Mouse (Mus musculus) neural tube, embryonic 12.5 days (tissue): ENCODE measurements around the gene Col23a1. TPM values are rescaled to one million over a fixed set of nuclear protein-coding genes. Genes with fewer than 3 reads are reported as not detected.

Source experiments
- ATAC-seq: fragments of 200-750 bp; cut with Nextera tagmentation; 2 replicates; pipeline ENCODE4 v1.8.0; 2017; ENCODE audit warnings: low read depth, mild to moderate bottlenecking, moderate TSS enrichment, moderate library complexity; ENCODE audit not compliant: low FRiP score
- H3K27ac ChIP-seq: fragments of 300-500 bp; sonication (generic); 2 replicates; pipeline ENCODE4 v1.5.1; 2016
- H3K27me3 ChIP-seq: fragments of 300-500 bp; sonication (generic); replicated peaks from 2 replicates; pipeline ENCODE4 v1.6.1; 2016; ENCODE audit warnings: mild to moderate bottlenecking
- H3K36me3 ChIP-seq: fragments of 300-500 bp; sonication (generic); 2 replicates; pipeline ENCODE4 v1.6.1; 2016; ENCODE audit warnings: mild to moderate bottlenecking
- H3K4me1 ChIP-seq: fragments of 300-500 bp; sonication (generic); 2 replicates; pipeline ENCODE4 v1.6.1; 2016
- H3K4me2 ChIP-seq: fragments of 300-500 bp; sonication (generic); replicated peaks from 2 replicates; pipeline ENCODE4 v1.6.1; 2016; ENCODE audit warnings: mild to moderate bottlenecking
- H3K4me3 ChIP-seq: fragments of 300-500 bp; sonication (generic); 2 replicates; pipeline ENCODE4 v1.5.1; 2016
- H3K9ac ChIP-seq: fragments of 300-500 bp; sonication (generic); 2 replicates; pipeline ENCODE4 v1.6.1; 2016; ENCODE audit warnings: mild to moderate bottlenecking
- H3K9me3 ChIP-seq: fragments of 300-500 bp; sonication (generic); 2 replicates; pipeline ENCODE4 v1.6.1; 2016; ENCODE audit warnings: mild to moderate bottlenecking
- WGBS: fragments of 180-500 bp; shearing (Covaris S2); methylation state at CpG from one replicate; pipeline ENCODE4 v1.1.7; 2016; 5-methylcytosine and 5-hydroxymethylcytosine counted together
- polyA plus RNA-seq: library from polyadenylated mRNA; unstranded; fragments of >200 nt; fragmentation: Nextera tagmentation; extraction: Ambion mirVana; gene quantifications from 2 replicates; pipeline ENCODE4 v1.2.1, GENCODE M21; 2016

Col23a1 gene
- polyA plus RNA-seq, 1 experiment from 2014 or later, result 11.8 TPM

DNA sequence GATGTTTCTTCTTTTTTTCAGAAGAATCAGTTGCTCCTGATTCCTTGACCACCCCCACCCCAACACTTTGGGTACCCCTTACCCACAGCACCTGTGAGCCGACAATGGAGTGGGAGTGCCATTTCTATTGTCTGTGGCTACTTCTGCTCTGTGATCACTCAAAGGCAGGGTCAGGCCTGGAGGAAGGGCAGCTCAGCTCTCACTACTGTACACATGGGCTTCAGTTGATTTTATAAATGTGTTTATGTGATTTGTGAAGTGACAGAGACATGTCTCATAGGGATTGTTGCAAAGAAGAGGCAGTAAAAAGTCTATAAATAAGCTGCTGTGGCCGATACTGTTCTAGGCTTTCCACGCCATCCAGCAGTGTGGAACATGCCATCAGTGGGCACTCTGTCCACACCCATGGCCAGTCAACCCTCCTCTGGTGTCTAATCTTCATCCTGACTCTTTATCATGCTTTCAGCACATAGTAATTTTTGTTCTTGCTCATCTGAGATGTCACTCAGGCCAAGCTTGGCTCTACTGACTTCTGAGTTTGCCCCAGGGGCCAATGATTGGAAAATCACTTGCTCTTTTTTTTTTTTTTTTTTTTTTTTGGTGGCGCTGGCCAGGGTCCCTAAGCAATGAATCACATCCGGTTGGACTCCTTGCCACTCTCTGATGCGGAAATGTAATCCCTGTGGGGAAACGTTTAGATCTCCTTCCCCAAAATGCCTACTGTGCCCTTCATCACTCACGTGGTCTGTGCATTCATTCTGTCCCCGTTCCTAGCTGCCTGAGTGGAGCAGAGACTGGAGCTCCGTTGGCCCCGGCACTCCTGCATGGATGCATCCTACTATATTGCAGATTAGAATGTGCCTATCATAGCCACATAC is 40.4 kb downstream of the Col23a1 start:
- H3K27me3 ChIP-seq, result no peaks in the 10 kb centered on the region
- H3K9ac ChIP-seq, result no peak overlapping the region
- H3K4me3 ChIP-seq, result no peak overlapping the region
- H3K36me3 ChIP-seq, result no peaks in the 10 kb centered on the region
- H3K9me3 ChIP-seq, result no peaks in the 10 kb centered on the region
- no peaks in the 10 kb centered on the region for H3K4me1 ChIP-seq
- no peak overlapping the region for H3K27ac ChIP-seq
- no peak overlapping the region for H3K4me2 ChIP-seq
- 70% methylated on average over 11 of the region's 11 CpGs for WGBS
- no peak for ATAC-seq

DNA sequence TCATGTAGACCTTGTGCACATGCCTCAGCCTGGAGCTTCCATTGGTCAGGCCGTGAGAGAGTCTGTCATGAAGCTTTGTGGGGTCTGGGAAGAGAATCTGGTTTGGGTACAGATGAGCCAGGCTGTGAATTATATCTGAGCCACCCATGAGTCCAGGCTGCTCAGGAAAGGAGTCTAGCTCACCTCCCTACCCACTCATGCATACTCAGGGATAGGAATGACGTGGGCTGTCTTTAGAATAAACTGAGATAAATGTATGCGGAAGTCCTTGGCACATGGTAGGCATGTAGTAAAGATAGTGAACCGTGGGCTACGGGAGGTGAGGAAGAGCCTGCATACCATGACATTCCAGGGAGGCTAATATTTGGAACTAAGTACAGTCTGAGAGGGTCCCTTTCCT is 44.3 kb downstream of the Col23a1 start:
- H3K9ac ChIP-seq, result no peak overlapping the region
- H3K4me2 ChIP-seq, result no peak overlapping the region
- H3K36me3 ChIP-seq, result no peaks in the 10 kb centered on the region
- H3K27ac ChIP-seq, result no peak overlapping the region
- H3K4me1 ChIP-seq, result no peaks in the 10 kb centered on the region
- WGBS, result 82% methylated on average over 5 of the region's 5 CpGs
- ATAC-seq, result no peak
- no peaks in the 10 kb centered on the region for H3K27me3 ChIP-seq
- H3K9me3 ChIP-seq, result no peaks in the 10 kb centered on the region
- H3K4me3 ChIP-seq, result no peak overlapping the region

DNA sequence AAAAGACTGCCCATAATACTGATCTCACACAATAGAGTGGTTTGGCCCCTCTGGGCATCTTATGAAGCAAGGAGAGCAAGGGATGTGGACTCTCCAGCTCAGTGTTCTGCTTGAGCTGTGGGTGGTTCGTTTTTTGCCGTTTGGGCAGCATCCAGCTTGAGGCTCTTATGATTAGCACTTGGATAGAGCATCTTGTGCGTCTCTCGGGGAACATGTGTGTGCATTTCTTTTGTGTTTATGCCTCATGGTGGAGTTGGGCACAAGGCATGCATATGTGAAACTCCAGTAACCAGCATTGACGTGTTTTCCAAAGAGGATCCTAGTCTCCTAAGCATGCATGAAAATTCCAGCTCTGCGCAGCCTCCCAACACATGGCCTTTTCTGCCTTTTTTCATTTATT is 47.9 kb downstream of the Col23a1 start:
- H3K9ac ChIP-seq, result no peak overlapping the region
- no peak overlapping the region for H3K4me2 ChIP-seq
- no peaks in the 10 kb centered on the region for H3K36me3 ChIP-seq
- H3K4me1 ChIP-seq, result no peaks in the 10 kb centered on the region
- no peaks in the 10 kb centered on the region for H3K9me3 ChIP-seq
- WGBS, result 89% methylated on average over 6 of the region's 6 CpGs
- no peak overlapping the region for H3K4me3 ChIP-seq
- no peaks in the 10 kb centered on the region for H3K27me3 ChIP-seq
- no peak for ATAC-seq
- H3K27ac ChIP-seq, result no peak overlapping the region

DNA sequence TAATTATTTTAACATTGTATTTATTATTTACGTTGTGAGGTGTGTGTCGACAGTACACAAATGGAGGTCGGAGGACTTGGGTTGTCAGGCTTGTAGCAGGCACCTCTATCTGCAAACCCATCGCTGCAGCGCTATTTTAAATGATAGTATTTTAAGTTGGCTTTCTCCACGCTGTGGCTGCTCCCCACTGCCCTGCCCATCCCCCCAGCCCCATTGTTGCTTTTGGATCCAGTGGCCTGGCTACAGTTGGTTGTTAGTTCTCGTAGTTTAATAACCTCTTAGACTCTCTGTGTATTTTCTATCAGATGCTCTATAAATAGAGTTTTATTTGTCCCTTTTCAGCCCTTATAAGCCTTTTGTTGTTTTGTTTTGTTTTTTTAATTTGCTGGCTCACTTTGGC is 48.7 kb downstream of the Col23a1 start:
- Histone ChIP-seq H3K27ac (no peak overlapping the region), H3K4me2 (no peak overlapping the region), H3K4me1 (no peaks in the 10 kb centered on the region), H3K27me3 (no peaks in the 10 kb centered on the region), H3K9me3 (no peaks in the 10 kb centered on the region), H3K36me3 (no peaks in the 10 kb centered on the region), H3K4me3 (no peak overlapping the region), H3K9ac (no peak overlapping the region)
- WGBS, result 76% methylated on average over 7 of the region's 7 CpGs
- ATAC-seq, result no peak

DNA sequence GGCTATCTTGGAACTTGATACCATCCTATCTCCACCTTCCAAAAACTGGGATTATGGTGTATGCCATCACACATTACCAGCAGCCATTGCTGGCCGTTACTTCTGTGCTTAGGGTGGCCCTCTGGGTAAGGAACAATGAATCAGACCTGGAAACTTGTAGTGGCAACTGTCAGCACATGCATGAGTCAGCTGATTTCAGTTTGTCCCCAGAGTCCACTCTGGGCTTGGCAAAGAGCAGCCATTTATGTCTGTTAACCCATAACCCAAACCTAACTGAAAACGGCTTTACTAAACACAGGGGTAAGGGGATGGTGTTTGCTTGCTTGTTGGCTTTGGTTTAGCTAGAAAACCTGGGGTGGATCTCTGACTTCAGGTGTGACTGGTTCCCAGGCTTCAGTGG is 51.4 kb downstream of the Col23a1 start:
- 73% methylated on average over 2 of the region's 2 CpGs for WGBS
- no peak overlapping the region for H3K27ac ChIP-seq

DNA sequence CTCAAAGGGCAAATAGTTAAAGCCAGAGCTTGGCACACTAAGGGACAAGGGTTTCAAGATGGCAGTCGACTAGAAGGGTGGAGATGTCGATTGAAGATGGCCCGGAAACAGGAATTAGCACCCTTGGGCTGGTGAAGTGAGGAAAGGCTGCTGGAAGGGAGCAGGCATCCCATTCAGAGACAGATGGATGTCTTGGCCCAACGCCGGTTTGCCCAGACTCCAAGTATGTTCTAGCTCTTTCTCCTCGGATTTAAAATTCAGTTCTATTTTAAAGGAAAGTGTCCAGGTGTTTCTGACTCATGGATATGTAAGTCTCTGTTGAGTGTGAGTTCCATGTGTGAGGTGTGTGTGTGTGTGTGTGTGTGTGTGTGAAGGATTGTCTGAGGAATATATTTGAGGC is 53.1 kb downstream of the Col23a1 start:
- no peak overlapping the region for H3K27ac ChIP-seq
- no peaks in the 10 kb centered on the region for H3K27me3 ChIP-seq
- WGBS, result 91% methylated on average over 6 of the region's 6 CpGs
- no peaks in the 10 kb centered on the region for H3K9me3 ChIP-seq
- ATAC-seq, result no peak
- no peaks in the 10 kb centered on the region for H3K4me1 ChIP-seq
- H3K9ac ChIP-seq, result no peak overlapping the region
- no peak overlapping the region for H3K4me3 ChIP-seq
- no peaks in the 10 kb centered on the region for H3K36me3 ChIP-seq
- no peak overlapping the region for H3K4me2 ChIP-seq

More for the DNA sequence above, 51.4 kb downstream of the Col23a1 start:
- H3K36me3 ChIP-seq, result no peaks in the 10 kb centered on the region
- no peaks in the 10 kb centered on the region for H3K9me3 ChIP-seq
- no peaks in the 10 kb centered on the region for H3K4me1 ChIP-seq
- no peaks in the 10 kb centered on the region for H3K27me3 ChIP-seq
- no peak overlapping the region for H3K9ac ChIP-seq
- H3K4me3 ChIP-seq, result no peak overlapping the region
- ATAC-seq, result no peak
- H3K4me2 ChIP-seq, result no peak overlapping the region

DNA sequence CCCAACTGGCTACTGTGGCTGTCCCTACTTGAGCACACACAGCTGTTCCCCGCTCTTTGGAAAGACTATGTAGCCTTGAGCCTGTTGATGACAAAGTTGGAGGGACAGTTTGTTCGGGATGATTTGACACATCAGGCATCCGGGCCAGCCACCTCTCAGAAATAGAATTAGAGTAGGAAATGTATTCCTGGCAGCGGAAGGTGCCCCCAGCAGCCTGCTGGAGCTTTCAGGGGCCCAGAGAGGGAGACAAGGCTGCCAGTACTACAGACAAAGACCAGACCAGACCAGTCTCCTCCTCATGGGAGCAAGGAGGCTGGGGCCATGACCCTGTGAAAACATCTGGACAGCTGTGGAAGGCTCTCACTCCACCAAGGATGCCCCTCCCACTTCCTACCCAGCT is 53.6 kb downstream of the Col23a1 start:
- no peaks in the 10 kb centered on the region for H3K36me3 ChIP-seq

DNA sequence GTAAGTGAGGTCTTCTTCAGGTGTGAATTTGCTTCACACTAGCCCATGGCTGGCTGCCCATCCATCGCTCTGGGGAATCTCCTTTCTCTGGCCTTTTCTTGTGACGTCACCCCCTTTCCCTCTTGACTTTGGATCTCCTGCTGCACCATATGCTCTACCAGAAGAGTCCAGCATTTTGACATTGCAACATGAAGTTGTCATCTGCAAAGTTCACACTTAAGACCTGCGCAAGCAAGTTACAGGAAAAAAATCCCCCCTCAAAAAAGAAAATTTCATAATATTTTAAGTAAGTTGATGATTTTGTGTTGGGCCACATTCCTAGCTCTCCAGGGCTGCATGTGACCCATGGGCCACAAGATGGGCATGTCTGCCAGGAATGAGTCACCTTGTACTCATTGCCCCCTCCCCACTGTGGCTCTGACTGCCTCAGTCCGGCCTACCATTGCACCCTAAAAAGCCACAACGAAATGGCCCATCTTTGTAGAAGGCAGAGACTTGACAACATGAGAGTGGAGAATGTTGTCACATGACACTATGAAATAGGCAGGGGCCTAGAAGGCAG is 54.1 kb downstream of the Col23a1 start:
- Histone ChIP-seq H3K4me2 (no peak overlapping the region), H3K36me3 (no peaks in the 10 kb centered on the region), H3K27ac (no peak overlapping the region), H3K4me1 (no peaks in the 10 kb centered on the region), H3K27me3 (no peaks in the 10 kb centered on the region), H3K4me3 (no peak overlapping the region), H3K9ac (no peak overlapping the region), H3K9me3 (no peaks in the 10 kb centered on the region)
- no peak for ATAC-seq
- 87% methylated on average over 5 of the region's 5 CpGs for WGBS

More for the DNA sequence above, 53.6 kb downstream of the Col23a1 start:
- Histone ChIP-seq H3K4me1 (no peaks in the 10 kb centered on the region), H3K4me2 (no peak overlapping the region), H3K4me3 (no peak overlapping the region), H3K27ac (no peak overlapping the region), H3K9ac (no peak overlapping the region), H3K27me3 (no peaks in the 10 kb centered on the region), H3K9me3 (no peaks in the 10 kb centered on the region)
- no peak for ATAC-seq
- WGBS, result 89% methylated on average over 4 of the region's 4 CpGs

DNA sequence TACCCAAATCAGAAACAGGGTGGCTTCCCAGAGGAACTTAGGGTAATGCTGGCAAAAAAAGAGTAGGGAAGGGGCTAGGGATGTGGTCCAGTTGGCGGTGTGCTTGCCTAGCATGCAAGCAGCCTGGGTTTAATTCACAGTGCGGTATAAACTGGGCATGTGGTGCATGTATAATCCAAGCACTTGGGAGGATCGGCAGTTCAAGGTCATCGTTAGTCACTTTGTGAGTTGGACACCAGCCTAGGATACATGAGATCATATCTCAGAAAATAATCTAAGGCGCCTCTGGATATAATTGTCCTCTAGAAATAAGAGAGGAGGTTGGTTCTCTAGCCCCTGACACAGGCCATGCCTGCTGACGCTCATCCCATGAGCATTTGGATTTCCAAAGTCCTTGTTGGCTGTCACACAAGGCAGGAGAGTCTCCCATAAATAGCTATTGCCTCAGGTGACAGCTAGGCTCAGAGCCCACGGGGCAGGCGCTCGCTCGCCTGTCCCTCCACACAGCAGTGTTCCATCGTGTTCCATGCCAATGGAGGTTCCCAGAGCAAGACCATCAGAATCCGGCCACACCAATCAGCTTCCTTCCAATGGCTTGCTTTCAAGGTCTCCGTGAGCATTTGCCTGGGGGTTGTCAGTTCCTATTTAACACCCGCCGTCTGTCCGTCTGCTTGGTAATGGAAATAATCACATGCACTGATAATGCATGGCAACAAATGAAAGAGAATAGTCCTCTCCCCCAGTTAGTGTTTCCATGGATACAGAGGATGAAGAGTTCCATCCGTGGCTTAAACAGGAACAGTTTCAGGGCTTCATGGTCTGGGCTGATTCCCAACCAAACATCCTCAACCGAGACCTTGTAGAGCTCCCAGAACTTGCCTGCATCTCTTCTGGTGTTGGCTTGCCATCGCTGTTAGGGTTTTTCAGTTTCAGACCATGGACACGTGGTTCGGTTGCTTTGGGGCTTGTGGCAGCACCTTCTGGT is 56.1 kb downstream of the Col23a1 start:
- ATAC-seq, result no peak
- no peak overlapping the region for H3K27ac ChIP-seq
- H3K4me2 ChIP-seq, result no peak overlapping the region
- no peak overlapping the region for H3K9ac ChIP-seq
- no peak overlapping the region for H3K4me3 ChIP-seq
- H3K9me3 ChIP-seq, result no peaks in the 10 kb centered on the region
- no peaks in the 10 kb centered on the region for H3K36me3 ChIP-seq
- no peaks in the 10 kb centered on the region for H3K4me1 ChIP-seq
- 88% methylated on average over 21 of the region's 21 CpGs for WGBS
- no peaks in the 10 kb centered on the region for H3K27me3 ChIP-seq

DNA sequence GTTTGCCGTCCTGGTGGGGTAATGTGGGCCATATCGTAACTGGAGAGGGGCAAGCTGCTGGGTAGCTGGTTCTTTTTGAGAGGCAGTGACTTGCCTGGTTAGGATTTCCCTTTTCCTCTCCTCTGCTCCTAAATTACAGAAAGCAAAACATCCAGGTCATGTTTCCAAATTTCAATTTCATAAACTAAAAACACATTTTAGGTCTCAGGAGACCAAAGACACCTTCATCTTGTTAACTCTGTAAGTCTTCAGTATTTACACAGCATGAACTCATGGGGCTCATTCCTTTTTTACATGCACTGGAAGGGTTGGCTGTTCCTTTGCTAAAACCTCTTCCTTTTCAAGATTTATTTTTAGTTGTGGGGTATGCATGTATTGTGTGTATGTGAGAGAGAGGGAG is 58.0 kb downstream of the Col23a1 start:
- ATAC-seq, result no peak
- no peak overlapping the region for H3K9ac ChIP-seq
- no peak overlapping the region for H3K27ac ChIP-seq
- H3K27me3 ChIP-seq, result no peaks in the 10 kb centered on the region
- no peaks in the 10 kb centered on the region for H3K9me3 ChIP-seq
- H3K4me2 ChIP-seq, result no peak overlapping the region
- no peaks in the 10 kb centered on the region for H3K36me3 ChIP-seq
- H3K4me1 ChIP-seq, result no peaks in the 10 kb centered on the region
- 72% methylated on average over 2 of the region's 2 CpGs for WGBS
- no peak overlapping the region for H3K4me3 ChIP-seq

DNA sequence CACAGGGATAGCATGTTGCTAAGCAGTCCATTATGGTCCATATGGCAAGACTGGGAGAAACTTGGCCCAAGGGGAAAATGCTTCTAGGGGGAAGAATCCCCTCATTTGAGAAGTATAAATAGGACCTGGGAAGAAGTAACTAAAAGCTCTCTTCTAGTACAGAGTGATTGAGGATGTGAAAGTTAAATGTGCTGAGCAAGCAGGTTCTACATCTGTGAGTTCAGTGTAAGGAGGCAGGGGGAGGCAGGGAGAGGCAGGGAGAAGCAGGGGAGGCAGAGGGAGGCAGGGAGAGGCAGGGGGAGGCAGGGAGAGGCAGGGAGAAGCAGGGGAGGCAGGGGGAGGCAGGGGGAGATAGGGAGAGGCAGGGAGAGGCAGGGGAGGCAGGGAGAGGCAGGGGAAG is 59.9 kb downstream of the Col23a1 start:
- no peaks in the 10 kb centered on the region for H3K36me3 ChIP-seq
- ATAC-seq, result no peak

DNA sequence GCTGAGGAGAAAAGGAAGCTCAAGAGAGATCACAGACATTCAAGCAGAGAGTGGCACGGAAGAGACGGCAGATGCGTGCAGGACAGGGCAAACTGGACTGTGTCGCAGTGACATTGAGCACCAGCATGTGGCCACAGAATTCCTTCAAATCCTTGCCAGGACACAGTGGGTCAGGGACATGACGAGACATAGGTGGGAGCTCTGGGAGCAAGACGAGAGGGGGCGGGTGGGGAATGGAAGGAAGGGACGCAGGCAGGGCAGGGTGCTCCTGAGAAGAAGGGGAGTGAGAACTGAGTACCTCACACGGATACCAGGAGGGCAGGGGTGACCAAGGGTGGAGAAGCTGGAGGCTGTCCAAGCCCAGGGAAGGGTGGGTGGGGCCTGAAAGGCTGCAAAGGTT is 61.4 kb downstream of the Col23a1 start:
- H3K9ac ChIP-seq, result no peak overlapping the region
- H3K4me3 ChIP-seq, result no peak overlapping the region
- no peak overlapping the region for H3K27ac ChIP-seq
- H3K4me2 ChIP-seq, result no peak overlapping the region
- H3K4me1 ChIP-seq, result no peaks in the 10 kb centered on the region
- no peak for ATAC-seq
- H3K36me3 ChIP-seq, result no peaks in the 10 kb centered on the region
- H3K27me3 ChIP-seq, result no peaks in the 10 kb centered on the region
- H3K9me3 ChIP-seq, result no peaks in the 10 kb centered on the region
- 84% methylated on average over 9 of the region's 9 CpGs for WGBS

More for the DNA sequence above, 59.9 kb downstream of the Col23a1 start:
- Histone ChIP-seq H3K27ac (no peak overlapping the region), H3K9ac (no peak overlapping the region), H3K9me3 (no peaks in the 10 kb centered on the region), H3K27me3 (no peaks in the 10 kb centered on the region), H3K4me2 (no peak overlapping the region), H3K4me1 (no peaks in the 10 kb centered on the region), H3K4me3 (no peak overlapping the region)
